Mouse (Mus musculus): ENCODE results near the gene Lbx1. TPM values are rescaled to one million over a fixed set of nuclear protein-coding genes. Genes with fewer than 3 reads are reported as not detected.

Gene Lbx1
- total RNA-seq (2021): not detected

- DNase-seq: no peak
These were observed at the start of gene Lbx1 for GRCm38 (mm10) chr19:45235766-45236362. TSS of gene Lbx1 (minus strand) at chr19:45235812.

GRCm38 (mm10) chr19:45283302-45283701, 47.7 kb upstream of the Lbx1 start:
- peak; percentile 78 for DNase-seq

GRCm38 (mm10) chr19:45276196-45276595, 40.6 kb upstream of the Lbx1 start:
- DNase-seq: peak; percentile 21

GRCm38 (mm10) chr19:45271986-45272385, 36.4 kb upstream of the Lbx1 start:
- DNase-seq: no peak

- no peak for DNase-seq
These were observed 27.4 kb upstream of the Lbx1 start for GRCm38 (mm10) chr19:45262995-45263394.

GRCm38 (mm10) chr19:45257414-45258326, 22.1 kb upstream of the Lbx1 start:
- DNase-seq: no peak

GRCm38 (mm10) chr19:45254806-45255205, 19.2 kb upstream of the Lbx1 start:
- no peak for DNase-seq

GRCm38 (mm10) chr19:45252436-45252835, 16.8 kb upstream of the Lbx1 start:
- DNase-seq: no peak

- DNase-seq: no peak
These were observed 13.1 kb upstream of the Lbx1 start for GRCm38 (mm10) chr19:45248691-45249090.

GRCm38 (mm10) chr19:45243918-45244700, 8.5 kb upstream of the Lbx1 start:
- DNase-seq: peak; percentile 63

- no peak for DNase-seq
These were observed 7.6 kb upstream of the Lbx1 start for GRCm38 (mm10) chr19:45243264-45243602.

- DNase-seq: no peak
These were observed 7.0 kb upstream of the Lbx1 start for GRCm38 (mm10) chr19:45242348-45243263.

GRCm38 (mm10) chr19:45242017-45242347, 6.4 kb upstream of the Lbx1 start:
- DNase-seq: no peak

- DNase-seq: no peak
These were observed 4.4 kb upstream of the Lbx1 start for GRCm38 (mm10) chr19:45240026-45240425.

GRCm38 (mm10) chr19:45239191-45239590, 3.6 kb upstream of the Lbx1 start:
- DNase-seq: no peak

- no peak for DNase-seq
These were observed 2.1 kb upstream of the Lbx1 start for GRCm38 (mm10) chr19:45237665-45238209.

GRCm38 (mm10) chr19:45237099-45237498, 1.5 kb upstream of the Lbx1 start:
- no peak for DNase-seq

GRCm38 (mm10) chr19:45236363-45236942, 841 bp upstream of the Lbx1 start:
- DNase-seq: peak; percentile 33

GRCm38 (mm10) chr19:45235331-45235741, 276 bp downstream of the Lbx1 start:
- DNase-seq: peak; percentile 50

GRCm38 (mm10) chr19:45234771-45235231, 811 bp downstream of the Lbx1 start:
- no peak for DNase-seq

- no peak for DNase-seq
These were observed 1.3 kb downstream of the Lbx1 start for GRCm38 (mm10) chr19:45234191-45234770.
